ENCODE assay signal across 21 mouse cellular contexts in genomic region chr4:30447644-30448043, GRCm38 (mm10).
A peak's percentile ranks its signal among the peaks of the same experiment; 100 is the strongest.
DNase-seq lines count a peak whose midpoint lies in the region; ATAC-seq and TF ChIP-seq lines count a peak whose summit lies in the region.
"Had no signal": no experiment of that assay in that cellular context is flagged by ENCODE, and none has a peak within 500 bp of the region (broad histone marks: within the 10 kb centered on the region; RNA-seq: fewer than 3 reads in every experiment).

No protein-coding gene starts in this region.

- H3K4me3 ChIP-seq in forebrain, embryonic 12.5 days (replicated peaks): no peak overlapping the region
- H3K4me3 ChIP-seq in forebrain, embryonic 10.5 days: no peak overlapping the region
- H3K4me3 ChIP-seq in layer of hippocampus, adult 2 months: no peak overlapping the region
- H3K4me3 ChIP-seq: embryonic facial prominence, embryonic 10.5 days; gastrocnemius, adult 2 months; heart, embryonic 12.5 days; hindbrain, embryonic 10.5 days had no signal

- 29% methylated on average over 6 of the region's 6 CpGs for WGBS in forebrain, embryonic 12.5 days
- 62% methylated on average over 6 of the region's 6 CpGs for WGBS in forebrain, embryonic 10.5 days

- ATAC-seq in forebrain, embryonic 12.5 days (ENCODE audit: low FRiP score): peak; percentile 57; the same call in 1 of the 2 replicates
- ATAC-seq: intestine, embryonic 16.5 days had no signal

- no peak overlapping the region for H3K4me2 ChIP-seq in forebrain, embryonic 12.5 days
- H3K4me2 ChIP-seq: heart, embryonic 12.5 days; hindbrain, embryonic 14.5 days had no signal

- no peak for TF ChIP-seq POLR2A in brain, embryonic 14.5 days (IDR thresholded peaks at IDR 0.05; ENCODE audit: borderline replicate concordance, extremely low read depth, insufficient read depth, insufficient read length, poor library complexity, severe bottlenecking)

- H3K36me3 ChIP-seq in forebrain, embryonic 12.5 days (replicated peaks): no peaks in the 10 kb centered on the region
- H3K36me3 ChIP-seq in forebrain, embryonic 10.5 days (replicated peaks): no peaks in the 10 kb centered on the region
- H3K36me3 ChIP-seq: embryonic facial prominence, embryonic 10.5 days; heart, embryonic 12.5 days; hindbrain, embryonic 10.5 days had no signal

- no peak for TF ChIP-seq CTCF in layer of hippocampus, adult 2 months (conservative IDR thresholded peaks at IDR 0.05)
- TF ChIP-seq CTCF in brain, embryonic 14.5 days (IDR thresholded peaks at IDR 0.05; ENCODE audit: borderline replicate concordance, extremely low read depth, insufficient read depth, insufficient read length): no peak

- H3K9ac ChIP-seq in forebrain, embryonic 12.5 days: no peak overlapping the region
- H3K9ac ChIP-seq: heart, embryonic 12.5 days; hindbrain, embryonic 14.5 days had no signal

- DNase-seq in forebrain, embryonic 10.5 days (ENCODE audit: extremely low spot score, low spot score): no peak
- DNase-seq in layer of hippocampus, adult 2 months (ENCODE audit: low spot score in 2 of 2): no peak
- no peak for DNase-seq in layer of hippocampus, adult 11-12 months (ENCODE audit: low spot score)
- DNase-seq in brain, embryonic 14.5 days (ENCODE audit: low read depth): peak; percentile 67
- DNase-seq in retina, postnatal 1 day: peak; percentile 39
- DNase-seq in MN1 (ENCODE audit: low spot score): no peak
- no peak for DNase-seq in left cerebral cortex, adult 8-10 months (ENCODE audit: low spot score in 2 of 2)
- DNase-seq: adrenal gland, adult 8-10 months; adrenal gland, postnatal 36 days; cerebellum, adult 11-12 months; cerebellum, adult 9-10 months; cerebellum, postnatal 25 days; gastrocnemius, adult 2 months; gastrocnemius, postnatal 25 days had no signal

- no peak overlapping the region for H3K27ac ChIP-seq in forebrain, embryonic 12.5 days
- H3K27ac ChIP-seq in forebrain, embryonic 10.5 days: no peak overlapping the region
- peak overlapping the region; percentile 15; the same call in 1 of the 2 replicates for H3K27ac ChIP-seq in layer of hippocampus, adult 2 months
- H3K27ac ChIP-seq: embryonic facial prominence, embryonic 10.5 days; gastrocnemius, adult 2 months; hindbrain, embryonic 10.5 days; hindbrain, embryonic 14.5 days had no signal

- H3K27me3 ChIP-seq in forebrain, embryonic 12.5 days: no peaks in the 10 kb centered on the region
- no peaks in the 10 kb centered on the region for H3K27me3 ChIP-seq in forebrain, embryonic 10.5 days (ENCODE audit: poor library complexity, severe bottlenecking)
- H3K27me3 ChIP-seq: CH12.LX; heart, embryonic 12.5 days had no signal

- H3K4me1 ChIP-seq in forebrain, embryonic 12.5 days: no peaks in the 10 kb centered on the region
- H3K4me1 ChIP-seq in forebrain, embryonic 10.5 days: no peaks in the 10 kb centered on the region
- H3K4me1 ChIP-seq: embryonic facial prominence, embryonic 10.5 days; hindbrain, embryonic 10.5 days had no signal

- H3K9me3 ChIP-seq in forebrain, embryonic 12.5 days: no peaks in the 10 kb centered on the region
- no peaks in the 10 kb centered on the region for H3K9me3 ChIP-seq in forebrain, embryonic 10.5 days
- H3K9me3 ChIP-seq: embryonic facial prominence, embryonic 10.5 days; heart, embryonic 12.5 days; hindbrain, embryonic 10.5 days had no signal

Comparison
In these comparisons a context has a peak if more than half of its experiments do, and no peak if none do; other contexts are left out.
1. DNase-seq: peak in brain, embryonic 14.5 days (single experiment) and retina, postnatal 1 day (single experiment); none in forebrain, embryonic 10.5 days (single experiment), layer of hippocampus, adult 2 months (0 of 2), layer of hippocampus, adult 11-12 months (single experiment), MN1 (single experiment) and left cerebral cortex, adult 8-10 months (0 of 2).